Mouse (Mus musculus): ENCODE results near the gene Ppm1h. TPM values are rescaled to one million over a fixed set of nuclear protein-coding genes. Genes with fewer than 3 reads are reported as not detected.

Ppm1h gene
- polyA plus RNA-seq, 1 experiment from 2014 or later = 11.5 TPM

GRCm38 (mm10) chr10:122988372-122988771 is 309.8 kb downstream of the Ppm1h start:
- ATAC-seq (ENCODE audit: insufficient number of reproducible peaks, insufficient read depth, low FRiP score, low read depth) = no peak
- WGBS = 71% methylated on average over 7 of the region's 7 CpGs
- H3K9ac ChIP-seq (replicated peaks; ENCODE audit: low read depth, low read length) = no peak overlapping the region
- H3K4me1 ChIP-seq (ENCODE audit: control insufficient read depth, insufficient read depth, low read length) = peaks cover 22% of the 10 kb centered on the region; the same call in 1 of the 2 replicates
- H3K9me3 ChIP-seq (ENCODE audit: control insufficient read depth, low read depth, low read length) = no peaks in the 10 kb centered on the region
- H3K4me2 ChIP-seq (replicated peaks; ENCODE audit: low read depth, low read length) = 0 out of 2 replicates have a peak overlapping the region, but pooled peaks have one; percentile 17
- H3K27ac ChIP-seq (ENCODE audit: low read length) = no peak overlapping the region
- H3K27me3 ChIP-seq (ENCODE audit: control insufficient read depth, insufficient read depth, low read length) = no peaks in the 10 kb centered on the region
- no peak overlapping the region for H3K4me3 ChIP-seq (ENCODE audit: low read depth, low read length)
- no peaks in the 10 kb centered on the region for H3K36me3 ChIP-seq (ENCODE audit: control insufficient read depth, insufficient read depth, low read length)

- 76% methylated on average over 9 of the region's 9 CpGs for WGBS
- no peak for ATAC-seq (ENCODE audit: insufficient number of reproducible peaks, insufficient read depth, low FRiP score, low read depth)
- no peaks in the 10 kb centered on the region for H3K9me3 ChIP-seq (ENCODE audit: control insufficient read depth, low read depth, low read length)
These were observed 311.4 kb downstream of the Ppm1h start for GRCm38 (mm10) chr10:122989916-122990315.

GRCm38 (mm10) chr10:122990606-122991005 is 312.0 kb downstream of the Ppm1h start:
- H3K36me3 ChIP-seq (ENCODE audit: control insufficient read depth, insufficient read depth, low read length) = peaks cover 9% of the 10 kb centered on the region
- no peak overlapping the region for H3K27ac ChIP-seq (ENCODE audit: low read length)
- no peaks in the 10 kb centered on the region for H3K9me3 ChIP-seq (ENCODE audit: control insufficient read depth, low read depth, low read length)
- 92% methylated on average over 6 of the region's 6 CpGs for WGBS
- peaks cover 15% of the 10 kb centered on the region; the same call in 1 of the 2 replicates for H3K4me1 ChIP-seq (ENCODE audit: control insufficient read depth, insufficient read depth, low read length)
- no peak overlapping the region for H3K4me3 ChIP-seq (ENCODE audit: low read depth, low read length)
- no peaks in the 10 kb centered on the region for H3K27me3 ChIP-seq (ENCODE audit: control insufficient read depth, insufficient read depth, low read length)
- H3K9ac ChIP-seq (replicated peaks; ENCODE audit: low read depth, low read length) = no peak overlapping the region
- H3K4me2 ChIP-seq (replicated peaks; ENCODE audit: low read depth, low read length) = no peak overlapping the region
- ATAC-seq (ENCODE audit: insufficient number of reproducible peaks, insufficient read depth, low FRiP score, low read depth) = no peak

More at GRCm38 (mm10) chr10:122989916-122990315, 311.4 kb downstream of the Ppm1h start:
- Histone ChIP-seq H3K4me2 (replicated peaks; ENCODE audit: low read depth, low read length) (no peak overlapping the region), H3K4me1 (ENCODE audit: control insufficient read depth, insufficient read depth, low read length) (peaks cover 15% of the 10 kb centered on the region; the same call in 1 of the 2 replicates), H3K4me3 (ENCODE audit: low read depth, low read length) (no peak overlapping the region), H3K27me3 (ENCODE audit: control insufficient read depth, insufficient read depth, low read length) (no peaks in the 10 kb centered on the region), H3K27ac (ENCODE audit: low read length) (no peak overlapping the region), H3K36me3 (ENCODE audit: control insufficient read depth, insufficient read depth, low read length) (peaks cover 2% of the 10 kb centered on the region; the same call in 1 of the 2 replicates), H3K9ac (replicated peaks; ENCODE audit: low read depth, low read length) (no peak overlapping the region)

GRCm38 (mm10) chr10:122991053-122991452 is 312.5 kb downstream of the Ppm1h start:
- no peak overlapping the region for H3K4me3 ChIP-seq (ENCODE audit: low read depth, low read length)
- ATAC-seq (ENCODE audit: insufficient number of reproducible peaks, insufficient read depth, low FRiP score, low read depth) = no peak
- H3K27ac ChIP-seq (ENCODE audit: low read length) = no peak overlapping the region

GRCm38 (mm10) chr10:122991648-122992047 is 313.1 kb downstream of the Ppm1h start:
- WGBS = 93% methylated on average over 9 of the region's 9 CpGs
- Histone ChIP-seq H3K9me3 (ENCODE audit: control insufficient read depth, low read depth, low read length) (no peaks in the 10 kb centered on the region), H3K4me3 (ENCODE audit: low read depth, low read length) (no peak overlapping the region), H3K9ac (replicated peaks; ENCODE audit: low read depth, low read length) (no peak overlapping the region), H3K4me2 (replicated peaks; ENCODE audit: low read depth, low read length) (no peak overlapping the region), H3K4me1 (ENCODE audit: control insufficient read depth, insufficient read depth, low read length) (peaks cover 15% of the 10 kb centered on the region; the same call in 1 of the 2 replicates), H3K36me3 (ENCODE audit: control insufficient read depth, insufficient read depth, low read length) (peaks cover 17% of the 10 kb centered on the region), H3K27ac (ENCODE audit: low read length) (no peak overlapping the region), H3K27me3 (ENCODE audit: control insufficient read depth, insufficient read depth, low read length) (no peaks in the 10 kb centered on the region)
- ATAC-seq (ENCODE audit: insufficient number of reproducible peaks, insufficient read depth, low FRiP score, low read depth) = no peak

More at GRCm38 (mm10) chr10:122991053-122991452, 312.5 kb downstream of the Ppm1h start:
- Histone ChIP-seq H3K9me3 (ENCODE audit: control insufficient read depth, low read depth, low read length) (no peaks in the 10 kb centered on the region), H3K27me3 (ENCODE audit: control insufficient read depth, insufficient read depth, low read length) (no peaks in the 10 kb centered on the region), H3K4me2 (replicated peaks; ENCODE audit: low read depth, low read length) (no peak overlapping the region), H3K4me1 (ENCODE audit: control insufficient read depth, insufficient read depth, low read length) (peaks cover 15% of the 10 kb centered on the region; the same call in 1 of the 2 replicates), H3K9ac (replicated peaks; ENCODE audit: low read depth, low read length) (no peak overlapping the region), H3K36me3 (ENCODE audit: control insufficient read depth, insufficient read depth, low read length) (peaks cover 13% of the 10 kb centered on the region)
- WGBS = 84% methylated on average over 9 of the region's 9 CpGs

- Histone ChIP-seq H3K4me3 (ENCODE audit: low read depth, low read length) (no peak overlapping the region), H3K27ac (ENCODE audit: low read length) (no peak overlapping the region), H3K9me3 (ENCODE audit: control insufficient read depth, low read depth, low read length) (no peaks in the 10 kb centered on the region), H3K27me3 (ENCODE audit: control insufficient read depth, insufficient read depth, low read length) (no peaks in the 10 kb centered on the region), H3K9ac (replicated peaks; ENCODE audit: low read depth, low read length) (no peak overlapping the region), H3K36me3 (ENCODE audit: control insufficient read depth, insufficient read depth, low read length) (peaks cover 38% of the 10 kb centered on the region), H3K4me1 (ENCODE audit: control insufficient read depth, insufficient read depth, low read length) (no peaks in the 10 kb centered on the region), H3K4me2 (replicated peaks; ENCODE audit: low read depth, low read length) (no peak overlapping the region)
- WGBS = 81% methylated on average over 17 of the region's 17 CpGs
- ATAC-seq (ENCODE audit: insufficient number of reproducible peaks, insufficient read depth, low FRiP score, low read depth) = no peak
These were observed 316.0 kb downstream of the Ppm1h start for GRCm38 (mm10) chr10:122994402-122995107.

MicroRNA genes within 50 kb of the gene (microRNA counts, 519-probe panel; counts per million panel counts)
- 5,502 counts per million, percentile 97 among the panel's probes with 10 or more counts for microRNA mmu-let-7i

Small RNAs within 50 kb of the gene (microRNA-seq; reads per million reads assigned to microRNA genes)
- gene Mir6412 = not detected
- not detected for gene Mir8104
- gene Mirlet7i = 35,281 reads per million, percentile 99 among the genes with 10 or more reads in this experiment

Other genes starting within 250 kb of the Ppm1h start
- 13.1 and 14.5 TPM in 2 replicates for gene Avpr1a, start 230.3 kb upstream of the Ppm1h start, polyA plus RNA-seq (2014; fragmentation: Nextera tagmentation; extraction: Ambion mirVana)